8 mouse cellular contexts compared by ENCODE assay signal in the genomic region with DNA sequence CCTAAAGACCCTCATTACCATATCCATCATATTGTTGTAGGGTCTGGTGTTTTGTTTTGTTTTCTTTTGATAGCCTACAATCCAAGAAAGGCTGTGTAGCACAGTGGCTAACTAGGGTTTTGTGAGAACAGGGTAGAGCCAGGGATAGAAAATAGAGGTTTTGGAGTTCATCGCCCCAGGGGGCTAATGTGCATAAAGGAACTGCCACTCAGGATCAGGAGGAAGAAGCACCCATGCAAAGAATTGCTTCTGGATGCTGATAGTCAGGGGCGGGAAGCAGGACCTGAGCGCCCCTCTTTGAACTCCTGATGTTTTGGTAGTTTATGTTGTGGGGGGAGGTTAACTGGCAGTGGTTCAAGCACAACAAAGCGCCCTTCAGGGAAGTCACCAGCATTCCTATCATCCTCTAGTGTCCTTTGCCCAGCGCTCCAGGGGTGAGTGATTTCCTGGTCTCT.
A peak's percentile ranks its signal among the peaks of the same experiment; 100 is the strongest.
DNase-seq lines count a peak whose midpoint lies in the region; ATAC-seq and TF ChIP-seq lines count a peak whose summit lies in the region.

No protein-coding gene starts in this region.

- TF ChIP-seq POLR2A in kidney, adult 2 months (IDR thresholded peaks at IDR 0.05; ENCODE audit: low read depth, low read length) = no peak

- TF ChIP-seq EP300 in heart, postnatal 0 days (IDR thresholded peaks at IDR 0.05; ENCODE audit: low read depth) = no peak

- H3K4me1 ChIP-seq in heart, postnatal 0 days (ENCODE audit: control insufficient read depth, insufficient read depth) = peaks cover 7% of the 10 kb centered on the region; the same call in 1 of the 2 replicates
- H3K4me1 ChIP-seq in kidney, adult 2 months (ENCODE audit: control insufficient read depth, insufficient read depth, low read length) = peaks cover 4% of the 10 kb centered on the region; the same call in 1 of the 2 replicates
- H3K4me1 ChIP-seq in midbrain, embryonic 15.5 days = peaks cover 4% of the 10 kb centered on the region; the same call in 1 of the 2 replicates

- no peaks in the 10 kb centered on the region for H3K27me3 ChIP-seq in heart, postnatal 0 days (ENCODE audit: control insufficient read depth, insufficient read depth, low read length)
- no peaks in the 10 kb centered on the region for H3K27me3 ChIP-seq in kidney, adult 2 months (replicated peaks; ENCODE audit: control insufficient read depth, insufficient read depth, low read length)
- H3K27me3 ChIP-seq in midbrain, embryonic 15.5 days (replicated peaks) = no peaks in the 10 kb centered on the region

- DNase-seq in heart, postnatal 0 days (ENCODE audit: low spot score) = no peak
- no peak for DNase-seq in heart, postnatal 25 days (ENCODE audit: low spot score)
- peak; percentile 48 for DNase-seq in embryo, embryonic 9.5 days (ENCODE audit: extremely low spot score)
- peak; percentile 88 for DNase-seq in kidney, adult 2 months
- no peak for DNase-seq in urinary bladder, postnatal 14 days (ENCODE audit: low spot score)
- no peak for DNase-seq in layer of hippocampus, adult 9-11 months

- intact Hi-C loops in heart, postnatal 25 days (cut with DNase I) = no loop called here

- WGBS in heart, postnatal 0 days = 15% methylated on average over 5 of the region's 5 CpGs
- 4% methylated on average over 5 of the region's 5 CpGs for WGBS in kidney, adult 2 months
- 8% methylated on average over 5 of the region's 5 CpGs for WGBS in midbrain, embryonic 15.5 days

- peak overlapping the region; percentile 31; the same call in 1 of the 2 replicates for H3K4me2 ChIP-seq in heart, postnatal 0 days (ENCODE audit: low read depth, low read length)
- no peak overlapping the region for H3K4me2 ChIP-seq in midbrain, embryonic 15.5 days

- H3K36me3 ChIP-seq in heart, postnatal 0 days (replicated peaks; ENCODE audit: control insufficient read depth, insufficient read depth, low read length) = no peaks in the 10 kb centered on the region
- no peaks in the 10 kb centered on the region for H3K36me3 ChIP-seq in kidney, adult 2 months (ENCODE audit: control insufficient read depth, insufficient read depth, low read length)
- H3K36me3 ChIP-seq in midbrain, embryonic 15.5 days (replicated peaks) = no peaks in the 10 kb centered on the region

- no peak for TF ChIP-seq CTCF in heart, postnatal 0 days (IDR thresholded peaks at IDR 0.05; ENCODE audit: low read depth)
- no peak for TF ChIP-seq CTCF in kidney, adult 2 months (conservative IDR thresholded peaks at IDR 0.05; ENCODE audit: insufficient read depth, insufficient read length, low read depth, low read length)

- H3K4me3 ChIP-seq in heart, postnatal 0 days (ENCODE audit: low read depth, low read length) = no peak overlapping the region
- H3K4me3 ChIP-seq in kidney, adult 2 months (ENCODE audit: insufficient read depth, low read depth, low read length) = no peak overlapping the region
- H3K4me3 ChIP-seq in midbrain, embryonic 15.5 days = no peak overlapping the region

- ATAC-seq in heart, postnatal 0 days (ENCODE audit: insufficient read depth, low read depth) = no peak
- peak; percentile 62; the same call in 1 of the 2 replicates for ATAC-seq in midbrain, embryonic 15.5 days (replicated peaks)
- no peak for ATAC-seq in megakaryocyte progenitor cell, adult 5-6 weeks (replicated peaks; ENCODE audit: poor library complexity)

- no peak overlapping the region for H3K27ac ChIP-seq in heart, postnatal 0 days (ENCODE audit: low read depth)
- peak overlapping the region; percentile 16; the same call in 1 of the 2 replicates for H3K27ac ChIP-seq in kidney, adult 2 months (ENCODE audit: insufficient read depth, low read depth, low read length)
- no peak overlapping the region for H3K27ac ChIP-seq in midbrain, embryonic 15.5 days

- H3K9ac ChIP-seq in heart, postnatal 0 days (replicated peaks; ENCODE audit: low read depth, low read length) = no peak overlapping the region
- H3K9ac ChIP-seq in midbrain, embryonic 15.5 days = no peak overlapping the region

- no peaks in the 10 kb centered on the region for H3K9me3 ChIP-seq in heart, postnatal 0 days (replicated peaks; ENCODE audit: control insufficient read depth, low read length)
- no peaks in the 10 kb centered on the region for H3K9me3 ChIP-seq in midbrain, embryonic 15.5 days

Comparison
In these comparisons a context has a peak if more than half of its experiments do, and no peak if none do; other contexts are left out.
1. DNase-seq: peak in embryo, embryonic 9.5 days (single experiment) and kidney, adult 2 months (single experiment); none in heart, postnatal 0 days (single experiment), heart, postnatal 25 days (single experiment), urinary bladder, postnatal 14 days (single experiment) and layer of hippocampus, adult 9-11 months (single experiment).